Mouse (Mus musculus) kidney, postnatal 10 days (tissue): Measurements from ENCODE around the gene Mrps18a.
A peak's percentile ranks its signal among the peaks of the same experiment; 100 is the strongest.

ENCODE experiments used
- DNase-seq: peaks from one replicate; pipeline ENCODE4 v3.0.0; 2021; ENCODE audit warnings: mixed read lengths

Mrps18a gene

GRCm38 (mm10) chr17:46110402-46111289 is at the start of gene Mrps18a:
Gene Mrps18a (plus strand): TSS chr17:46110986.
- DNase-seq = peak; percentile 90

- peak; percentile 82 for DNase-seq
These were observed 47.4 kb upstream of the Mrps18a start for GRCm38 (mm10) chr17:46063283-46063973.

GRCm38 (mm10) chr17:46063974-46064312 is 46.8 kb upstream of the Mrps18a start:
- no peak for DNase-seq

DNA sequence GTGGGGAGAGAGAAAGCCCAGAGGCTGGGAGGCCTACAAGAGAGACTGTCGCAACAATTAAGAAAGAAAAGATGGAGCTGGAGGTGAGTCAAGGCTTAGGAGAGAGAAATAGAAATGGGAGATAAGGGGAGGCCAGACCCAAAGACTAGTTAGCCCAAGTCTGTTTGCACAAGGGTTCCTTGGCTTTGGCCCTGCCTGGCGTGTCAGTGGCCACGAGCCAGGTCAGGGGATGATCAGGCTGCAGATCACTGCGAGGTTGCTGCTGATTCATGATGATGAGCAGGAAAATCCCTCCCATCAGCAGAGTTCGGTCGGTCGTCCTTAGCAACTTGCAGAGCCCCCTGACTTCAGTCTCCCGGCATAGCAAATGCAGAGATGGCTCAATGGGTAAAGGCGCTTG is 40.7 kb upstream of the Mrps18a start:
- DNase-seq = no peak

GRCm38 (mm10) chr17:46071531-46071930 is 39.3 kb upstream of the Mrps18a start:
- DNase-seq = no peak

- peak; percentile 82 for DNase-seq
These were observed 37.0 kb upstream of the Mrps18a start for GRCm38 (mm10) chr17:46073730-46074301.

DNA sequence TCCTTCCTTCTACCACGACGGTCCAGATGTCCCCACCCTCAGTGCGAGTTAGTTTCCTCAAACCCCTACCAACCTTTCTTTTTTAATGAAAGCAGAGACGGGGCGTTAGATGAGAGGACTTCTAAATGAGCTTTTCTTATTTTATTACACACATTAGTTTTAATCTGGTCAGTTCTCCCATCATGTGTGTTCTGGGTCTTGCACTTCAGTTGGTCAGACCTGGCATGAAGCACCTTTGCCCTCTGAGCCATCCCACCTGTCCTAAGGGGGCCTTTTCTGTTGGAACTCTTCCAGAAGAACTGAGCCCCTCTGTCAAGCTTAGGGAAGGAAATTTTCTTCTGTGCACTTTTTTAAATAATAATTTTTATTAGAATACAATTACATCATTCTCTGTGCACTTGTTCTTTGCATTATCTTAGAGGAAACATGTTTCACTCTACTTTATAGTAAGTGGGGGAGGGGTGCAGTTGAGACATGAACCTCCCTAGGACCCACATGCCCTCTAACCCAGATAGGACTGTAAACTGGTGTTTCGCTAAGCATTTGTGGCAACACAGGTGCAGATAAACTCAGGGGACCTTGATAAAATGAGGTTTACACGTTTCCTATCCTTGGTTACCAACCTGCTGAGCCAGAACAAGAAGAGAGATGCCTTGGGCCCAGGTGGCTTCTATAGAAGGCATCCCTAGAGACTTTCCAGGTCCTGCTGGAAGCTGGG is 36.2 kb upstream of the Mrps18a start:
- no peak for DNase-seq

DNA sequence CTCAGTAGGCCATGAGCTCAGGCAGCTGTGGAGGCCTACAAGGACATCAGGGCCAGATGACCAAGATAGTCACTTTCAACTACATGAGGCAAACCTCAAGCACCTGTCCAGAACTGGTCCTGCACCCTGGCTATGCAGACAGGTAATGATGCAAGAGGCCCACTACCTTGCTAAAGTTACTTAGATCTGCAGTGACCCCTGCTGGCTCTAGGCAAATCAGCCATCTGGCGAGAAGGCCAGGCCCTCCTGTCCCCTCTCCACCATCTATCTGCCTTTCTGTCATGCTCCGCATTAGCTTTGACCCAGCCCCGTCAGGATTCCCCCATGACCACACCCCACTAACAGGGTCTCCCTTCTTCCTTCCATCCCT is 35.7 kb upstream of the Mrps18a start:
- peak; percentile 72 for DNase-seq

GRCm38 (mm10) chr17:46075551-46076259 is 35.1 kb upstream of the Mrps18a start:
- no peak for DNase-seq

GRCm38 (mm10) chr17:46076260-46076551 is 34.6 kb upstream of the Mrps18a start:
- no peak for DNase-seq

GRCm38 (mm10) chr17:46077921-46078534 is 32.8 kb upstream of the Mrps18a start:
- no peak for DNase-seq

- no peak for DNase-seq
These were observed 31.7 kb upstream of the Mrps18a start for GRCm38 (mm10) chr17:46079037-46079436.

DNA sequence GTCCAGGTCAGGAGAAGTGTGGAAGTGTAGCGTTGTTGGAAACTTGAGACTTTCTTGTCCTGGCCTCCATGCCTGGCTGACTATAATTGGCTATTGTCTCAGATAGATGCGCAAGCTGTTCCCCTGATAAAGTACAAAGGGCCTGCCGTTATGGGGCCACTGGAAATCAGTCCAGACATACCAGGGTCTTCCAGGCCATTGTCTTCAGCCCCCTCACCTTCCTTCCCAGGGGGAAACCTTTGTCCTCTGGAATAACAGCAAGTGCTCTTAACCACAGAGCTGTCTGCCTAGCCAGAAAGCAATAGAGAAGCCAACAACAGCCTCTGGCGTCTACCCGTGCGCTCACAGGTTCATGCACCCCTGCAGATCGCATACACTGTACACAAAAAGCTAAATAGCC is 30.4 kb upstream of the Mrps18a start:
- DNase-seq = no peak

GRCm38 (mm10) chr17:46081042-46081441 is 29.7 kb upstream of the Mrps18a start:
- DNase-seq = no peak

DNA sequence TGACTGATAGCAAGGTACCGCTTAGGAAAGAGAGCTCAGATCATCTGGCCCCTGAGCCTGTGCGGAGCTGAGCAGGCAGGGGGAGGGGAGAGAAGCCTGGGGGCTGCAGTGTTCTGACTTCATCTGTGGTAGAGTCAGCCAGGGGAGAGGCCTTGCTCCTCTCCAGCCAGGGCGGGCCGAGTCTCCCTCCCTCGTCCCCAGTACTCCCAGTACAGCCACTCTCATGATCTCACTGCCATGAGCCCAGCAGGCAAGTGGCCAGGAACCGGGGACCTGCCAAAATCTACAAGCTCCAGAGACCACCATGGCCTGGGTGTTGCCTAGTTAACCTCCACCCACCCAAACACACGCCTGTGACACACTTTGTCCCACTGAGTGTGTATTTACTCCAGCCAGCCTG is 29.1 kb upstream of the Mrps18a start:
- peak; percentile 38 for DNase-seq

- no peak for DNase-seq
These were observed 27.4 kb upstream of the Mrps18a start for GRCm38 (mm10) chr17:46083381-46083780.

DNA sequence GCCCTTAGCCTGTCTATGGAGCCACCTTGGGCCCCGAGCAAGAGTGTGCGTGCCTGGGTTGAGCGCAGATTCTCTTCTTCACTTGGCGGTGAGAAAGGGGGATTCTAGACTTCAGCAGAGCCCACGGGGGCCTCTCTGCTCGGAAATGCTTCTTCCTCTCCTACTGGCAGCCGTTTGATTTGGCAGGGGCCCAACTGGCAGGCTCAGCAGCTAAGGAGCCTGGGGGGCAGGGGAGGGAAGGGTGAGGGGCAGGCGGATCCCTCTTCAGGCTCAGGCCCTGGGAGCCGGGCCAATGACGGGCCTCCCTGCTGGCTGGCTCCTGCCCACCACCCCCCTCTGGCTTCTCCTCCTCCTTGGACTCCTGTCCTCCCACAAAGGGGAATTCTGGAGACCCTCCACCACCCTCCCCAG is 26.7 kb upstream of the Mrps18a start:
- peak; percentile 95 for DNase-seq

GRCm38 (mm10) chr17:46086341-46086870 is 24.4 kb upstream of the Mrps18a start:
- peak; percentile 51 for DNase-seq

GRCm38 (mm10) chr17:46091351-46091750 is 19.4 kb upstream of the Mrps18a start:
- no peak for DNase-seq

DNA sequence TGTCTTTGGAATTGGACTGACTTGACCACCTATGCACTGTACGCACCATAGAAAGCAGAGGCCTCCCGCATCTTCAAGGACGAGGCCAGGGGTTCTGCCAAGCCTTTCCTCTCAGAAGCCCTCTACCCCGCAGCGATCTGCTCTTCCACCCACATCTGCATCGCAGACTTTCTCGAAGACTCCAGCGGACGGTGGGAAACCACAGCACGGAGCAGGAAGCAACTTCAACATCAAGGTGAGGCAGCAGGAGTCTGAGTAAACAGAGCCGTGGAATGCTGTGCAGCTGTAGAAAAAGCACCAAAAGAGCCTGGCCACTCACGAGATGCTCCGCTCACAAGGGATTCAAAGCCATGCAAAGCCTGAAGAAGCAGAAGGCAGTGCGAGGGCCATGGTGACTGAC is 18.9 kb upstream of the Mrps18a start:
- DNase-seq = no peak

DNA sequence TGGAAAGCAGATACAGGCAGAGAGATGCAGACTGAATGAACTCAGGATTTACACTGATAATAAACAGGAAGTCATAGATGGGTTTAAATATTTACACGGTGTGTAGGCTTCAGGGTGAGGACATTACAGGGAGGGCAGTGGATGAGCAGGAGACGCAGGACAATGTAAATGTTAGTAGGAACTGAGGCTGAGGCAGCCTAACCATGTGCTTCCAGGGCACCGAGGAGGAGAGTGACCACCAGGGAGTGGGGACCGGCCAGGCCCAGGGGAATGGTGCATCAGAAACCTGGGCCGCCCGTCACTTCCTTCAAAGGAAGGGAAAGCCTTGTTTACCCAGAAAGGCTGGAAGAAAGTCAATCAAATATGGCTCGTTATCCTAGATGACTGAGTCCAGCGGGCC is 12.3 kb upstream of the Mrps18a start:
- no peak for DNase-seq

GRCm38 (mm10) chr17:46101906-46102305 is 8.9 kb upstream of the Mrps18a start:
- no peak for DNase-seq
